Mouse (Mus musculus) heart, adult 2 months (tissue): ENCODE results near the gene Gm37240.

Source experiments
- CTCF ChIP-seq: fragments of 200-600 bp; IDR thresholded peaks from 2 replicates; pipeline ENCODE4 v1.8.1; 2022; ENCODE audit warnings: antibody characterized with exemption, mild to moderate bottlenecking, moderate library complexity
- EP300 ChIP-seq: fragments of 200-500 bp; IDR thresholded peaks from 2 replicates; pipeline ENCODE4 v1.6.1; 2011; ENCODE audit warnings: low read depth, low read length, control low read depth; ENCODE audit not compliant: insufficient read depth

- TF ChIP-seq CTCF (no peak), EP300 (no peak)
Observed at GRCm38 (mm10) chr3:85145076-85145475, 742.2 kb downstream of the Gm37240 start.
